Mouse (Mus musculus): ENCODE results near the gene Ccdc146.

GRCm38 (mm10) chr5:21414116-21414820 lies 10.2 kb downstream of the Ccdc146 start:
- TF ChIP-seq POLR2A (IDR thresholded peaks at IDR 0.05; ENCODE audit: borderline replicate concordance, extremely low read depth, low read depth, low read length) (no peak), CTCF (IDR thresholded peaks at IDR 0.05; ENCODE audit: insufficient read depth, low read length) (no peak)

All from lung, adult 2 months (tissue).